27 mouse cellular contexts compared by ENCODE assay signal in genomic region chr2:109562996-109563395, GRCm38 (mm10).
A peak's percentile ranks its signal among the peaks of the same experiment; 100 is the strongest.
DNase-seq lines count a peak whose midpoint lies in the region; ATAC-seq and TF ChIP-seq lines count a peak whose summit lies in the region.
"Had no signal": no experiment of that assay in that cellular context is flagged by ENCODE, and none has a peak within 500 bp of the region (broad histone marks: within the 10 kb centered on the region; RNA-seq: fewer than 3 reads in every experiment).

No protein-coding gene starts in this region.

- 58% methylated on average over 3 of the region's 3 CpGs for WGBS in lung, embryonic 14.5 days
- WGBS in lung, adult 2 months = 60% methylated on average over 3 of the region's 3 CpGs

- ATAC-seq in lung, embryonic 14.5 days (ENCODE audit: insufficient read depth) = no peak
- no peak for ATAC-seq in CD4-positive, CD25-positive, alpha-beta regulatory T cell, adult 4 months
- ATAC-seq: forebrain, embryonic 16.5 days; hindbrain, postnatal 0 days; inflammation-experienced regulatory T-cells, adult 6 months had no signal

- H3K36me3 ChIP-seq in lung, embryonic 14.5 days (ENCODE audit: insufficient read depth) = no peaks in the 10 kb centered on the region
- H3K36me3 ChIP-seq: embryonic facial prominence, embryonic 12.5 days; embryonic facial prominence, embryonic 15.5 days; forebrain, embryonic 12.5 days; heart, embryonic 10.5 days; heart, embryonic 13.5 days had no signal

- no peak overlapping the region for H3K9ac ChIP-seq in lung, embryonic 14.5 days
- H3K9ac ChIP-seq: embryonic facial prominence, embryonic 12.5 days; embryonic facial prominence, embryonic 15.5 days; forebrain, embryonic 12.5 days; heart, embryonic 13.5 days; hindbrain, embryonic 14.5 days had no signal

- H3K27me3 ChIP-seq in lung, embryonic 14.5 days (ENCODE audit: insufficient read depth, low read length) = no peaks in the 10 kb centered on the region
- H3K27me3 ChIP-seq: embryonic facial prominence, embryonic 12.5 days; embryonic facial prominence, embryonic 15.5 days; forebrain, embryonic 12.5 days; heart, embryonic 13.5 days had no signal

- peak; percentile 2 for DNase-seq in lung, embryonic 14.5 days
- DNase-seq in lung, postnatal 4 days = no peak
- DNase-seq in lung, postnatal 36 days = peak; percentile 18
- DNase-seq in lung, adult 2 months = no peak
- DNase-seq in NIH3T3 (ENCODE audit: low read depth) = peak; percentile 61
- DNase-seq: adrenal gland, adult 2 months; adrenal gland, postnatal 14 days; B cell, adult 2 months; cerebellum, adult 11 months; cerebellum, adult 9-11 months; cerebellum, postnatal 25 days; gastrocnemius, postnatal 10 days; gastrocnemius, postnatal 36 days; heart, adult 2 months; heart, postnatal 14 days; heart, postnatal 4 days had no signal

- no peak overlapping the region for H3K4me2 ChIP-seq in lung, embryonic 14.5 days
- H3K4me2 ChIP-seq: embryonic facial prominence, embryonic 12.5 days; embryonic facial prominence, embryonic 15.5 days; forebrain, embryonic 12.5 days; heart, embryonic 13.5 days; hindbrain, embryonic 14.5 days had no signal

- H3K4me3 ChIP-seq in lung, embryonic 14.5 days (ENCODE audit: low read depth, low read length) = no peak overlapping the region
- H3K4me3 ChIP-seq in lung, adult 2 months (replicated peaks; ENCODE audit: extremely low read depth, low read depth, low read length) = no peak overlapping the region
- H3K4me3 ChIP-seq: embryonic facial prominence, embryonic 12.5 days; embryonic facial prominence, embryonic 15.5 days; erythroblast, embryonic 14.5 days; forebrain, embryonic 12.5 days; heart, adult 2 months; heart, embryonic 10.5 days; heart, embryonic 13.5 days had no signal

- TF ChIP-seq CTCF in lung, embryonic 14.5 days (IDR thresholded peaks at IDR 0.05; ENCODE audit: low read depth) = no peak
- TF ChIP-seq CTCF in lung, adult 2 months (IDR thresholded peaks at IDR 0.05; ENCODE audit: insufficient read depth, low read length) = no peak

- H3K4me1 ChIP-seq in lung, embryonic 14.5 days (ENCODE audit: insufficient read depth) = no peaks in the 10 kb centered on the region
- H3K4me1 ChIP-seq in lung, adult 2 months (ENCODE audit: control insufficient read depth, insufficient read depth, low read length) = no peaks in the 10 kb centered on the region
- H3K4me1 ChIP-seq: embryonic facial prominence, embryonic 12.5 days; embryonic facial prominence, embryonic 15.5 days; heart, embryonic 10.5 days; heart, embryonic 13.5 days had no signal

- H3K27ac ChIP-seq in lung, embryonic 14.5 days (ENCODE audit: low read depth) = no peak overlapping the region
- H3K27ac ChIP-seq: embryonic facial prominence, embryonic 12.5 days; embryonic facial prominence, embryonic 15.5 days; forebrain, embryonic 12.5 days; heart, adult 2 months; heart, embryonic 10.5 days; heart, embryonic 13.5 days; hindbrain, embryonic 14.5 days; hindbrain, postnatal 0 days had no signal

- H3K9me3 ChIP-seq in lung, embryonic 14.5 days (ENCODE audit: low read depth, low read length) = no peaks in the 10 kb centered on the region
- H3K9me3 ChIP-seq: embryonic facial prominence, embryonic 12.5 days; embryonic facial prominence, embryonic 15.5 days; forebrain, embryonic 12.5 days; heart, embryonic 10.5 days; heart, embryonic 13.5 days had no signal

- no peak for TF ChIP-seq POLR2A in lung, adult 2 months (IDR thresholded peaks at IDR 0.05; ENCODE audit: borderline replicate concordance, extremely low read depth, low read depth, low read length)

Comparison
In these comparisons a context has a peak if more than half of its experiments do, and no peak if none do; other contexts are left out.
1. DNase-seq: peak in lung, embryonic 14.5 days (single experiment), lung, postnatal 36 days (single experiment) and NIH3T3 (single experiment); none in lung, postnatal 4 days (0 of 2) and lung, adult 2 months (single experiment).